Mouse (Mus musculus) left cerebral cortex, postnatal 36 days (tissue): ENCODE results near the gene Kif2c. TPM values are rescaled to one million over a fixed set of nuclear protein-coding genes. Genes with fewer than 3 reads are reported as not detected.

Source experiments
- DNase-seq, 2 experiments: peaks; one replicate each; pipeline ENCODE4 v3.0.0; 2021 to 2022; ENCODE audit warnings: low spot score in 2 of 2, mixed read lengths in 1 of 2
- intact Hi-C: fragments of 180-260 bp; cut with DNase I; formaldehyde crosslinking; loops from one replicate; pipeline ENCODE4 v1.15.1; 2025
- total RNA-seq, 2 experiments: library from RNA; stranded (reverse); gene quantifications; 2 replicates each; pipeline ENCODE4 v1.2.3; 2021

Kif2c gene
- under 1 TPM in 1 of 2 experiments, not detected in 1; 0.54 TPM for total RNA-seq

DNA sequence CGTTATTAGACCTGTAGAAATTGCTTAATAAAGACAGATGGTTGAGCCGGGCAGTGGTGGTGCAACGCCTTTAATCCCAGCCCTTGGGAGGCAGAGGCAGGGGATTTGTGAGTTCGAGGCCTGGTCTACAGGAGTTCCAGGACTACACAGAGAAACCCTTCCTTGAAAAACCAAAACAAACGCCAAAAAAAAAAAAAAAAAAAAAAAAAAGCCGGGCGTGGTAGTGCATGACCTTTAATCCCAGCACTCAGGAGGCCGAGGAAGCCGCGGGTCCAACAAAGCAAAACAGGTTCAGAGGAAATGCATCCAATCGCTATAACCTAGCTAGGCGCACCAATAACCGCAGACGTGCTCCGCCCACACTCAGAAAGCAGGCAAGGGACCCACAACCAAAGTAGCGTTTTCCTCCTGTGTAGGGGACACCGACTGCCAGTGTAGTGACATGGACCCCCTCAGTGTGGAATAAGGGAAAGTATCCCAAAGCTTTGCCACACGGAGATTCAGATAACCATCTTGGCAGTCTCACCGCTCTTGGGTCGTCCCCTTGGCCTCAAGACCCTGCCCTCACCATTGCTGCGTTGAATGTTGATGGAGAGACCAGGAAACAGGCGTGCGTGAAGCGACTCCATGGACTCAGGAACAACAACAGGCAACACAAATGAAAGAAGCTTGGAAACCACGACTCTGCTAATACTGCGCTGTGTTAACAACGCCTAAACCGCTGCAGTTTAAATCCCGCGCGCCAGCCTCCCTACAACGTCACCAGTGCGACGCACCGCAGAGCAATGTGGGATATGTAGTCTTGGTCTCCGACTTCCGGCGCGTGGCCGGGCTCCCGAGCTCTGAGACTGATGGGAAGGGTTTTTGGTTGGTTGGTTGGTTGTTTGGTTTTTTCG lies at the start of gene Kif2c:
TSS of gene Kif2c (minus strand) at position 777 of the 896 bp plus-strand sequence.
- peak; percentile 90 to 91 for DNase-seq
- intact Hi-C loops: no loop called here

- DNase-seq: no peak
- intact Hi-C loops: no loop called here
Observed at GRCm38 (mm10) chr4:117231208-117231607, 48.8 kb upstream of the Kif2c start.

DNA sequence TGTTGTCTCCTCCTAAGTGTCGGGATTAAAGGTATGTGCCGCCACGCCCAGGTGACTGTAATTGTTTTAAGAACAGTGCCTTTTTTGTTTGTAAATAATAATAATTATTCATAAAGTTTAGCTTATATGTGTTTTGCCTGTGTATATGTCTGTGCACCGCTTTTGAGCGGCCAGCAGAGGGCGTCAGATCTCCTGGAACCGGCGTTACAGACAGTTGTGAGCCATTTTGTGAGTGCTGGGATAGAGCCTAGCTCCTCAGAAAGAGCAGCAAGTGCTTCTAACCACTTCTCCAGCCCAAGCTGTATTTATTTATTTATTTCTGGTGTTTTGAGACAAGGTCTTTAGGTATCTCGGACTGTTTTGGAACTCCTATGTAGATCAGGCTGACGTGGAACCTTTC lies 47.9 kb upstream of the Kif2c start:
- intact Hi-C loops: no loop called here

DNA sequence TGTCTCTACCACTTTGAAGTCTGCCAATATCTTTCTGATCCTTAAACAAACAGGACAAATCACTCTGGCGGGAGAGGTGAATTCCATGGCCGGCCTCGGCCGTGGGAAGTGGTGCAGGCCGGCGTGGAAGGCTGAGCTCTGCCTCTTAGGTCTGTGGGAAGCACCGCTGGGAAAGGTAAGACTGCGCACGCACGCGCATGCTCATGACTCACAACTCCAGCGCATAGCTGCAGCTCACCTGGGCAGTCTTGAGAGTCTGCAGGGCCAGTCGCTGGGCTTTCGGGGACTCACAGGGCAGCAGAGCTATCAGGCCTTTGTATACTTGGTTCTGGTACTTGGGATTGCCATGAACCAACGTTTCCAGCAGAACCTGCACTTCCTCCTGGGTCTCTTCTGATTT lies 47.2 kb upstream of the Kif2c start:
- no peak for DNase-seq

More for the DNA sequence above, 47.9 kb upstream of the Kif2c start:
- no peak for DNase-seq

GRCm38 (mm10) chr4:117225250-117225649 lies 42.8 kb upstream of the Kif2c start:
- intact Hi-C loops: no loop called here
- no peak for DNase-seq

More for the DNA sequence above, 47.2 kb upstream of the Kif2c start:
- intact Hi-C loops: no loop called here

GRCm38 (mm10) chr4:117224122-117224521 lies 41.7 kb upstream of the Kif2c start:
- no peak for DNase-seq
- intact Hi-C loops: no loop called here

- DNase-seq: no peak
- intact Hi-C loops: no loop called here
Observed at GRCm38 (mm10) chr4:117223001-117223400, 40.6 kb upstream of the Kif2c start.

DNA sequence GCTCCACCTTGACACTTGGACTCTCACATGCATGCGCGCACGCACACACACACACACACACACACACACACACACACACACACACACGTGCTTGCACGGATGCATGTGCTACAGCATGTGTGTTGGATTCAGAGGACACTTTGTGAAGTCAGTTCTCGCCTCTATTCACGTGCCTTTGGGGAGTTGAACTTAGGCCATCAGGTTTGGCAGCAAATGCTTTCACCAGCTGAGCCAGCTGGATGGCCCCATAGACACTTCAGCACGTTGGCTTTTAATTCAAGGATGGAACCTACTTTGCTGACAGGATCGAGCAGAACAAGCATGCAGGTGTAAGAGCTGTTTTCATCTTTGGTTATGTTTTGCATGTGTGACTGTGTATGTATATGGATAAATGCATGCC lies 39.4 kb upstream of the Kif2c start:
- intact Hi-C loops: no loop called here
- no peak for DNase-seq

GRCm38 (mm10) chr4:117220741-117221515 lies 38.5 kb upstream of the Kif2c start:
- intact Hi-C loops: no loop called here
- DNase-seq: peak in 1 of 2 experiments; percentile 13

GRCm38 (mm10) chr4:117218517-117219219 lies 36.2 kb upstream of the Kif2c start:
- intact Hi-C loops: loop anchor here (2.0 kb wide), 1 partner anchor 68 kb away; no protein-coding TSS in a partner anchor
- peak; percentile 15 to 38 for DNase-seq

DNA sequence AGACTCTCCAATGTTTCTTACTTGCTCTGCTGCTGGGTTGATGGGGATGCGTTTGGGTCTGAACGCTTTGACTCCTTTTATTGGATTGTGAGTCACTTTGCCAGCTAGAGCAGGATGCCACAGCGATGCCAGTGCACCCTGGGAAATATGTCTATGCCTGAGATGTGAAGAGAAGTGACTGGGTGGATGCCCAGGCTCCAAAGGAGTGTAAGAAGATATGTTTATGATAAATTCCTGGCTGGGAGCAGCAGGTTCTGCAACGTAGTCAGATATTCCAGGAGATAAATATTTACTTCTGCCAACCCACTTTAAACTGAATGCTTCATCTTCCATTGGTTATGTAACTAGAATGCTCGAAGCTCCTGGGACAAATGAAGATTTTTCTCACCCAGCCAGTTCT lies 34.6 kb upstream of the Kif2c start:
- peak; percentile 19 to 32 for DNase-seq
- intact Hi-C loops: no loop called here

DNA sequence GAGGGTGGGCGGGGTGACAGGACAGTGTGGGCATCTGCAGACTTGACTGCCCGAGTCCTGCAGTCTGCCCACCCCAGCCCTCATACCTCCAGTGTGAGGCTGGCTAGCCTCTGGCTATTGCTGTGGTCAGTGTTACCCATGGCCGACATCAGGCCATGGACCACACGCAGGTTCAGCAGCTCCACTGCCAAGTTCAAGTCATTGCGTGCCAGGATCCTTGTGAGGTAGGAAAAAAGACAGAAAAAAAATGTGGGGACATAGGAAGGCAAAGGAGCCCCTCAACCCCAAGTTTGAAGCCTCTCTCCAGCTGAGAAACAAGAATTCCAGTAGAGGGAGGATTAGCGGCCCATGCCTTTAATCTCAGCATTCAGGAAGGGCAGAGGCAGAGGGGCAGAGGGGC lies 31.8 kb upstream of the Kif2c start:
- no peak for DNase-seq
- intact Hi-C loops: no loop called here

DNA sequence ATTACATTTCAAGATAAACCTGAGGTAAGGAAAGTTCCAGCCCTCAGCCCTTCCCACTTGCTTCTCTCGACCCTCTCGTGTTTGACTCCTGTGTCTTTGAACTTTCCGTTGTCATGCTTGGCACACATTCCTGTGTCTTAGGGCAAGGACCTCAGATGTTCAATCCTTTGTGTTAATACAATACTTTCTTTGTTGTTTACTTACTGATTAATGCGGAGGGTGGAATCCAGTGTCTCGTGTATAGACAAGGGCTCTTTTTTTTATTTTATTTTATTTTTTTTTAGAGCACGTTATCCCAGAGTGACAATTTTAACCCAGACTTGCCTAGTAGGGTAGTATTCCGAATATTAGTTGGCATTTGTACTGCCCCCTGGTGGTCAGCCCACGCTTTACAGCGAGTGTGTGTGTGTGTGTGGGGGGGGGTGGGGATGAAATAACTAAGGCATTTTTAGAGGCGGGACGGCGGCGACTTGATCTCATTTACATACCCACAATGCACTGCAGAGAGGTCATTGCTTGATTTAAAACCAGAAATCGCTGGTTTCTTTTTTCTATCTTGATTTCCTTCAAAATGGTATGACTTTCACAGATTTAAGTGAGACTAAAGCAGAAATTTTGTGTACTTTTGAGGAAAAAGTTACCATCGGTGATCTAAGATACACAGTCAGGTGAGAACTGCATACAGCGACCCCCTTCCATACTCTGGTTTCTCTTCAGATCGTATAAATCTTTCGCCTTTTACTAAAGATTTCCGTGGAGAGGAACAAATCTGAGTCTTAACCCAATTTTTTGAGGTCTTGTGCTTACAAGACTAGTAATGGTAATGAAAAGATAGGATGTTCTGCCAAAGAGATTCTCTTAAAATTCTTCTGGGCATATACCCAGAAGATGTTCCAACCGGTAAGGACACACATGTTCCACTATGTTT lies 28.0 kb upstream of the Kif2c start:
- DNase-seq: peak in 1 of 2 experiments; percentile 39
- intact Hi-C loops: no loop called here

DNA sequence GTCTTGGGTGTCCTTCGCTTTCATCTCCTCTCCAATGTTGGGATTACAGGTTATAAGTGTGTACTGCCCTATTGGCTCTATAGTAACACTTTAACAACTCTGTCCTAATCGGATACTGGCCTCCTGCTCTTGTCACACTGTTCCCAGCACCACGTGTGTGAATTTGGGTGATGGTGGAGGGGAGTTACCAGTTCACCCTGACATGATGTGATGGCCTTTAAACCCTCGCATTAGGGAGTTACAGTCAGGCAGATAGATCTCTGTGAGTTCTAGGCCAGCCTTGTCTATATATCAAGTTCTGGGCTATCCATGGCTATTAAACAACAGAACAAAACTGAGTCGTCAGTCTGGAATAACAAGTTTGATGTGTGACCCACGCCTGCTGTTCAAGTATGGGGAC lies 27.2 kb upstream of the Kif2c start:
- no peak for DNase-seq
- intact Hi-C loops: no loop called here

GRCm38 (mm10) chr4:117202992-117203354 lies 20.5 kb upstream of the Kif2c start:
- intact Hi-C loops: no loop called here

DNA sequence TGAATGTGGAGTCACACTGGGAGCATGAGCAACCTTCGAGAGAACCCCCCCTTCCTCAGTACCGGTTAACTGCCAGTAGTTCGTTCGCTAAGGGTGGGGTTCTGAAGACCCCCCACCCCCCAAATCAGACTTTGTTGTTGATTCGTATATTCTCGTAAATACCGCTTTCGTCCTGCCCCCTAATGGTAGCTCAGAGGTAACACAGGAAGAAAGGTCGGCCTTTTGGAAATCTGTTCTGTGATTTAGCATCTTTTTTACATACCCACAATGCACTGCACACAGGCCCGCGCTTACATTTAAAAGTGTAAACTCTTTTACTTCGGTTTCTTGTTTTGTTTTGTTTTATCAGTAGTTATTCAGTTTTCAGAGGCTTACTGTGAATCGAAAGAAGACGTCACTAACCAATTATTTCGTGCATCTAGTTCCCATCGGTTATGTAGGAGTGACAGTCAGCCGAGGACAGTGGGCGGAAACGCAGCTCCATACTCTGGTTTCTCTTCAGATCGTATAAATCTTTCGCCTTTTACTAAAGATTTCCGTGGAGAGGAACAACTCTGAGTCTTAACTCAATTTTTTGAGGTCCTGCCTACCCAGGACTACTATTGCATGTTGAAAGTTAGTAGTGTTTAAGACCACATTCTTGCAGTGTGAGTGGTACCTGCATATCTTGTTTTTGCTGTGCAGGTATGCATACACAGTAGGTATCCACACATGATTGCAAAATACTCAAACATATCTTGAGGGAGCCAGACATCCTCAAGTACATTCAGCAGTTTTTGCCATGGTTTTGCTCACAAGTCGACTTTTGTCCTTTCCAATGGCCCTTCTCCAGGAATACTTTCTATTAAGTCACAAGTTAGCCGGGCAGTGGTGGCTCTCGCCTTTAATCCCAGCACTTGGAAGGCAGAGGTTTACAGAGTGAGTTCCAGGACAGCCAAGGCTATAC lies 19.9 kb upstream of the Kif2c start:
- DNase-seq: no peak
- intact Hi-C loops: no loop called here

More at GRCm38 (mm10) chr4:117202992-117203354, 20.5 kb upstream of the Kif2c start:
- no peak for DNase-seq

DNA sequence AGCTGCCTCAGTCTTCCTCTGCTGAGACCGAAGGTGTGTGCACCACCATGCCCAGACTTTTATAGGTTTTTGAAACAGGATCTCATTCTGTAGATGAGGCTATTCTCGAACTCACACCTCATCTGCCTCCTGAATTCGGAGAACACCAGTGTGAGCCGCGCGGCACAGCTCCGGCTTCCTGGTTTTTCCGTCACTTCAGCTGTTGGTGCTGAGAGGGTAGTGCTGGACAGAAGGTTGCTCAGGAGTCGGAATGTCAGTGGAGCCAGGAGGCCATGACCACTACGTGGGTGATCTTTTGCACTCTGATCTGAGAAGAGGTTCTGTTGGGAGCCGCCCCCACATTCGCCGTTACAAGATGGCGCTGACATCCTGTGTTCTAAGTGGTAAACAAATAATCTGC lies 9.4 kb upstream of the Kif2c start:
- intact Hi-C loops: no loop called here
- no peak for DNase-seq

GRCm38 (mm10) chr4:117190660-117191059 lies 8.2 kb upstream of the Kif2c start:
- intact Hi-C loops: no loop called here
- no peak for DNase-seq
